Mouse (Mus musculus): ENCODE measurements around the gene Plscr4. TPM values are rescaled to one million over a fixed set of nuclear protein-coding genes. Genes with fewer than 3 reads are reported as not detected.

Plscr4 gene
- polyA plus RNA-seq, 1 experiment from 2014 or later, result 1.1 TPM

DNA sequence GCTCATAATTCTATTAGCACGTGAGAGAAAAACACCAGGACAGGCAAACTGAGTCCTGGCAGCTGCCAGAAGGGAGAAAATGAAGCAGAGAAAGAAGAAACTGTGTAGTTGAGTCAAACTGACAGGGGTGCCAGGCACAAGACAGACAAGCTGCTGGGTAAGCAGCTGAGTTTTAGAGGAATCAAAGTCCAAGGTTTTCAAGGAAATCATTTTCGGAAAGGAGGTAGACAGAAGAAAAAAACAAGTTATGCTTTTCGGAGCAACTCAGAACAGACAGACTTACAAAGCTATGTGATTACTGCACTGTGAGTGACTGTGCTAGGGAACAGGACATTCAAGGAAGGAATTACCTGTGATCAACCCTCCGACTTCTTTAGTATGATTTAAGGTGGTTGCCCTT lies 67.3 kb downstream of the Plscr4 start:
- WGBS, result 86% methylated on average over 4 of the region's 4 CpGs
- no peak overlapping the region for H3K4me3 ChIP-seq
- peaks cover 9% of the 10 kb centered on the region; the same call in 1 of the 2 replicates for H3K9me3 ChIP-seq
- no peaks in the 10 kb centered on the region for H3K36me3 ChIP-seq (replicated peaks)
- H3K27ac ChIP-seq, result no peak overlapping the region
- H3K27me3 ChIP-seq (ENCODE audit: poor library complexity, severe bottlenecking), result no peaks in the 10 kb centered on the region
- DNase-seq (ENCODE audit: extremely low spot score, low spot score), result no peak
- H3K4me1 ChIP-seq, result no peaks in the 10 kb centered on the region

DNA sequence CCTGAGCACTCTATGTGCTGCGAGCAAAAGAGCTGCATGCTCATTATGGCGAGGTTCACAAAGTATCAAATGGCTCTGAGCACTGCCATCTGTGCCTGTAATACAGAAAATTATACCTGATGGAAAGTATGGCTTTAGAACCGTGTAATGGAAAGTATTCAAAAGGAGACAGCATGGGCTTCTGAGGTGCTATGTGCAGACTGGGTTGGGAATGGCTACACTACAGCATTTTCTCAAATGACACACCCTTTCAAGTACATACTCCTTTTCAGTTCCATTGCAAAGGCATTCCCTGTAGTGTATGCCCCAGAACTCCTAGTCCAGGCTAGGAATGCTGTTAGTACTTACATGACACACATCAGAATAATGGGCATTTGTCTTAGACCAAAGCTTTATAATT lies 72.9 kb downstream of the Plscr4 start:
- 85% methylated on average over 3 of the region's 3 CpGs for WGBS
- H3K36me3 ChIP-seq (replicated peaks), result no peaks in the 10 kb centered on the region
- no peaks in the 10 kb centered on the region for H3K4me1 ChIP-seq
- H3K4me3 ChIP-seq, result no peak overlapping the region
- no peak overlapping the region for H3K27ac ChIP-seq
- DNase-seq (ENCODE audit: extremely low spot score, low spot score), result no peak
- no peaks in the 10 kb centered on the region for H3K27me3 ChIP-seq (ENCODE audit: poor library complexity, severe bottlenecking)
- no peaks in the 10 kb centered on the region for H3K9me3 ChIP-seq

DNA sequence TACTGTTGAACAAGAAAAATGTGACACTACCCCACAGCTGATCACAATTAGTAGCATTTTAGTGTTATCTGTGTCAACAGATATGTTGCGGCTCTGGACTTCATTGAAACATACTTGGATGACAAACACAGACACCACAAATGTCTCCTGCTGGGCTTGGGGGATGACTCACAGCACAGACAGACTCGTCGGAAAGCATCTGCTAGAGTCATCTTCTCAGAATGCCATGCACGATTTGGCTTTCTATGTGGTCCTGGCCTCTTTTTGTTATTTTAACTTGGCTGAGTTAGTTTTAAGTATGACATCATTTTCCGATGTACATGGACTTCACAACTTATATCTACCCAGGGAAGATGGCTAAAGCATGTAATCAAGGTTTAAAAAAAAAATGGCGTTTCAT lies 80.6 kb downstream of the Plscr4 start:
- DNase-seq (ENCODE audit: extremely low spot score, low spot score), result no peak
- Histone ChIP-seq H3K27me3 (ENCODE audit: poor library complexity, severe bottlenecking) (peaks cover 7% of the 10 kb centered on the region; the same call in 1 of the 2 replicates), H3K4me1 (peaks cover 8% of the 10 kb centered on the region), H3K4me3 (no peak overlapping the region), H3K36me3 (replicated peaks) (no peaks in the 10 kb centered on the region), H3K9me3 (no peaks in the 10 kb centered on the region), H3K27ac (no peak overlapping the region)
- 87% methylated on average over 6 of the region's 6 CpGs for WGBS

DNA sequence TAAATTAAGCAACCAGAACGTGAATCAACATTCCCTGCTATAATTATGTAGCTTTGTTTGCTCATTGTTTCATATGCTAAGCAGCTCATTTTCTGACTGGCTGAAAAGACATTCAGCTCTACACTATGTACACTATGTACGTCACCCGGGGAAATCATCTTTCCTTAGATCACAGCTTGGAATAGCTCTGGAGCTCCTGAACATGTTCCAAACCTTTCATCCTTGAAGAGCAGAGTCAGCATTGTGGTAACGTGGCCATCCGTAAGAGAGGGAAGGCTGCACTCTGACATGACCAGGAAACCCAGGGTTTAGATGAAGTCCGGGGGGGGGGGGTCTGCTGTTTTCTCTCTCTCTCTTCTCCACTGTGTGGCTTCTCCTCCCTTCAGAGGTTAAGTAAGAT lies 81.0 kb downstream of the Plscr4 start:
- DNase-seq (ENCODE audit: extremely low spot score, low spot score), result no peak
- no peak overlapping the region for H3K27ac ChIP-seq
- no peaks in the 10 kb centered on the region for H3K9me3 ChIP-seq
- H3K36me3 ChIP-seq (replicated peaks), result no peaks in the 10 kb centered on the region
- H3K4me3 ChIP-seq, result no peak overlapping the region
- 88% methylated on average over 6 of the region's 6 CpGs for WGBS
- peaks cover 13% of the 10 kb centered on the region for H3K4me1 ChIP-seq
- peaks cover 7% of the 10 kb centered on the region; the same call in 1 of the 2 replicates for H3K27me3 ChIP-seq (ENCODE audit: poor library complexity, severe bottlenecking)

Other genes starting within 250 kb of the Plscr4 start
- 40.4 and 41.0 TPM in 2 replicates for gene Plscr1, start 207.6 kb upstream of the Plscr4 start, polyA plus RNA-seq (2016; fragmentation: Nextera tagmentation; extraction: Ambion mirVana)
- gene Plscr2, start 181.8 kb upstream of the Plscr4 start, polyA plus RNA-seq (2016; fragmentation: Nextera tagmentation; extraction: Ambion mirVana), result 0.07 and 0.30 TPM in 2 replicates
- gene 1700057G04Rik, start 148.0 kb upstream of the Plscr4 start, polyA plus RNA-seq (2016; fragmentation: Nextera tagmentation; extraction: Ambion mirVana), result not detected in 2 replicates
- gene Plod2, start 84.8 kb downstream of the Plscr4 start, polyA plus RNA-seq (2016; fragmentation: Nextera tagmentation; extraction: Ambion mirVana), result 22.1 and 25.4 TPM in 2 replicates